Mouse (Mus musculus): ENCODE measurements around the gene Fbp1.

DNA sequence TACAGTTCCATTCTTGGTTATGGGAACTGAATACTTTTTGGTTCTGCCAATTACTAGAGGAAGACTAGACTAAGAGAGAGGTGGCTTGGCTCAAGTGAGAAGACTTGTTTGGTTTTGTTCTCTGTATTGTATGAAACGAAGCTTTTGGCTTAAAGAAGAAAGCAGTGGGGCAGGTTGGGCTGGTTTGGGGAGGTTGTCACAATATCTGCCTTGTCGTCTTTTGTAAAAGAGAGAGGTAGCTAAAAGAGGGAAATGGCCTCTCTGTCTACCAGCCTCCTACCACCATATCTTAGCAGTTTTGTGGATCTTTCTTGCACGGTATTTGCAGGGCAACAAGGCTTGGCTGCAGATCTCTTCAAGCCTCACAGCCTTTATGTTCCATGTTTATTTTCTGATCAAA is 15.8 kb downstream of the Fbp1 start:
- TF ChIP-seq POLR2A (IDR thresholded peaks at IDR 0.05; ENCODE audit: low read depth, low read length) (no peak), CTCF (IDR thresholded peaks at IDR 0.05; ENCODE audit: borderline replicate concordance, insufficient read depth, low read length) (no peak)

Measured in embryonic fibroblast, embryonic 13.5 days (primary cell).